Mouse (Mus musculus) lung, embryonic 14.5 days (tissue): ENCODE measurements around the gene Nemp2. TPM values are rescaled to one million over a fixed set of nuclear protein-coding genes. Genes with fewer than 3 reads are reported as not detected.

Experiments used
- ATAC-seq: fragments of 200-750 bp; cut with Nextera tagmentation; 2 replicates; pipeline ENCODE4 v1.8.0; 2017; ENCODE audit warnings: mild to moderate bottlenecking, moderate TSS enrichment, moderate library complexity; ENCODE audit not compliant: insufficient read depth
- DNase-seq: peaks from one replicate; pipeline ENCODE4 v3.0.0-alpha.2; 2015
- H3K27ac ChIP-seq: fragments of 300-500 bp; sonication (generic); 2 replicates; pipeline ENCODE4 v1.5.1; 2014; ENCODE audit warnings: low read depth, mild to moderate bottlenecking, moderate library complexity
- H3K27me3 ChIP-seq: fragments of 300-500 bp; sonication (generic); 2 replicates; pipeline ENCODE4 v1.6.1; 2014; ENCODE audit warnings: low read length, control low read depth; ENCODE audit not compliant: insufficient read depth
- H3K36me3 ChIP-seq: fragments of 300-500 bp; sonication (generic); 2 replicates; pipeline ENCODE4 v1.6.1; 2014; ENCODE audit warnings: control low read depth; ENCODE audit not compliant: insufficient read depth
- H3K4me1 ChIP-seq: fragments of 300-500 bp; sonication (generic); 2 replicates; pipeline ENCODE4 v1.6.1; 2014; ENCODE audit warnings: antibody characterized with exemption, control low read depth; ENCODE audit not compliant: insufficient read depth
- H3K4me2 ChIP-seq: fragments of 300-500 bp; sonication (generic); 2 replicates; pipeline ENCODE4 v1.6.1; 2014; ENCODE audit warnings: mild to moderate bottlenecking
- H3K4me3 ChIP-seq: fragments of 300-500 bp; sonication (generic); 2 replicates; pipeline ENCODE4 v1.5.1; 2014; ENCODE audit warnings: low read depth, low read length
- H3K9ac ChIP-seq: fragments of 300-500 bp; sonication (generic); 2 replicates; pipeline ENCODE4 v1.6.1; 2014
- H3K9me3 ChIP-seq: fragments of 300-500 bp; sonication (generic); 2 replicates; pipeline ENCODE4 v1.6.1; 2016; ENCODE audit warnings: low read depth, low read length, control low read depth
- CTCF ChIP-seq: IDR thresholded peaks from 2 replicates; pipeline ENCODE4 v1.5.1; 2016; ENCODE audit warnings: antibody characterized with exemption, low read depth
- WGBS: fragments of 180-500 bp; shearing (Covaris S2); extraction: QIAGEN DNeasy Blood & Tissue Kit; methylation state at CpG from one replicate; pipeline ENCODE4 v1.1.7; 2014; 5-methylcytosine and 5-hydroxymethylcytosine counted together
- polyA plus RNA-seq: library from polyadenylated mRNA; unstranded; fragments of >200 nt; fragmentation: Nextera tagmentation; extraction: Ambion mirVana; gene quantifications from 2 replicates; pipeline ENCODE4 v1.2.1, GENCODE M21; 2014

The Nemp2 gene
- polyA plus RNA-seq, 1 experiment from 2014 or later: 14.3 TPM

GRCm38 (mm10) chr1:52635932-52636331, 5.4 kb downstream of the Nemp2 start:
- ATAC-seq (no peak), DNase-seq (no peak)
- no peak overlapping the region for H3K27ac ChIP-seq
- H3K27me3 ChIP-seq: no peaks in the 10 kb centered on the region
- H3K9me3 ChIP-seq: no peaks in the 10 kb centered on the region
- H3K4me3 ChIP-seq: no peak overlapping the region
- TF ChIP-seq CTCF: no peak
- H3K4me2 ChIP-seq: no peak overlapping the region
- WGBS: 84% methylated on average over 3 of the region's 3 CpGs
- peaks cover 15% of the 10 kb centered on the region; the same call in 1 of the 2 replicates for H3K36me3 ChIP-seq
- H3K9ac ChIP-seq: no peak overlapping the region
- H3K4me1 ChIP-seq: 0 out of 2 replicates have a peak, but pooled peaks cover 3% of the 10 kb centered on the region

GRCm38 (mm10) chr1:52638101-52638500, 7.6 kb downstream of the Nemp2 start:
- TF ChIP-seq CTCF: no peak
- Histone ChIP-seq H3K9ac (no peak overlapping the region), H3K27me3 (no peaks in the 10 kb centered on the region), H3K36me3 (peaks cover 21% of the 10 kb centered on the region; the same call in 1 of the 2 replicates), H3K4me3 (no peak overlapping the region), H3K9me3 (no peaks in the 10 kb centered on the region), H3K4me2 (no peak overlapping the region), H3K4me1 (no peaks in the 10 kb centered on the region), H3K27ac (no peak overlapping the region)
- DNase-seq: no peak
- 74% methylated on average over 2 of the region's 2 CpGs for WGBS
- ATAC-seq: no peak

- no peaks in the 10 kb centered on the region for H3K9me3 ChIP-seq
- no peak for TF ChIP-seq CTCF
- H3K4me3 ChIP-seq: no peak overlapping the region
- no peaks in the 10 kb centered on the region for H3K4me1 ChIP-seq
- DNase-seq (no peak), ATAC-seq (no peak)
- H3K4me2 ChIP-seq: no peak overlapping the region
- no peaks in the 10 kb centered on the region for H3K27me3 ChIP-seq
- H3K27ac ChIP-seq: no peak overlapping the region
- H3K9ac ChIP-seq: no peak overlapping the region
- peaks cover 21% of the 10 kb centered on the region; the same call in 1 of the 2 replicates for H3K36me3 ChIP-seq
- 89% methylated on average over 7 of the region's 7 CpGs for WGBS
These were observed 8.6 kb downstream of the Nemp2 start for GRCm38 (mm10) chr1:52639090-52639489.

GRCm38 (mm10) chr1:52640266-52640665, 9.8 kb downstream of the Nemp2 start:
- no peaks in the 10 kb centered on the region for H3K9me3 ChIP-seq
- H3K36me3 ChIP-seq: peaks cover 21% of the 10 kb centered on the region; the same call in 1 of the 2 replicates
- peak; percentile 15 for DNase-seq
- 42% methylated on average over 6 of the region's 6 CpGs for WGBS
- no peaks in the 10 kb centered on the region for H3K27me3 ChIP-seq
- TF ChIP-seq CTCF: no peak
- no peak overlapping the region for H3K9ac ChIP-seq
- no peak overlapping the region for H3K4me2 ChIP-seq
- peak overlapping the region; percentile 9; the same call in 1 of the 2 replicates for H3K27ac ChIP-seq
- H3K4me1 ChIP-seq: no peaks in the 10 kb centered on the region
- peak; percentile 54; the same call in 1 of the 2 replicates for ATAC-seq
- no peak overlapping the region for H3K4me3 ChIP-seq

- Histone ChIP-seq H3K4me2 (no peak overlapping the region), H3K27me3 (no peaks in the 10 kb centered on the region), H3K36me3 (peaks cover 23% of the 10 kb centered on the region; the same call in 1 of the 2 replicates), H3K27ac (no peak overlapping the region; the same call in 1 of the 2 replicates), H3K4me3 (no peak overlapping the region), H3K9ac (no peak overlapping the region), H3K4me1 (no peaks in the 10 kb centered on the region), H3K9me3 (no peaks in the 10 kb centered on the region)
- WGBS: 69% methylated on average over 4 of the region's 4 CpGs
- no peak for ATAC-seq
- DNase-seq: no peak
- TF ChIP-seq CTCF: no peak
These were observed 10.2 kb downstream of the Nemp2 start for GRCm38 (mm10) chr1:52640736-52641135.

- Histone ChIP-seq H3K9ac (no peak overlapping the region), H3K4me1 (peaks cover 4% of the 10 kb centered on the region; the same call in 1 of the 2 replicates), H3K9me3 (no peaks in the 10 kb centered on the region), H3K27me3 (no peaks in the 10 kb centered on the region), H3K27ac (no peak overlapping the region), H3K36me3 (peaks cover 27% of the 10 kb centered on the region), H3K4me3 (no peak overlapping the region), H3K4me2 (no peak overlapping the region)
- WGBS: 81% methylated on average over 11 of the region's 11 CpGs
- ATAC-seq: peak; percentile 83
- DNase-seq: peak; percentile 90
- TF ChIP-seq CTCF: peak; percentile 82
These were observed 17.9 kb downstream of the Nemp2 start for GRCm38 (mm10) chr1:52648153-52649027.

GRCm38 (mm10) chr1:52650066-52650465, 19.6 kb downstream of the Nemp2 start:
- Histone ChIP-seq H3K27me3 (no peaks in the 10 kb centered on the region), H3K4me2 (no peak overlapping the region), H3K4me1 (peaks cover 4% of the 10 kb centered on the region; the same call in 1 of the 2 replicates), H3K9me3 (no peaks in the 10 kb centered on the region), H3K36me3 (peaks cover 27% of the 10 kb centered on the region), H3K27ac (no peak overlapping the region), H3K4me3 (no peak overlapping the region), H3K9ac (no peak overlapping the region)
- ATAC-seq: no peak
- WGBS: 83% methylated on average over 5 of the region's 5 CpGs
- TF ChIP-seq CTCF: no peak
- no peak for DNase-seq
